In genomic region chr2:114012749-114013211, GRCm38 (mm10) we compare ENCODE assay signal across 8 mouse cellular contexts. TPM values are rescaled to one million over a fixed set of nuclear protein-coding genes. Genes with fewer than 3 reads are reported as not detected.
DNase-seq lines count a peak whose midpoint lies in the region; ATAC-seq and TF ChIP-seq lines count a peak whose summit lies in the region.

No protein-coding gene starts in this region.

- peak; percentile 54; the same call in 1 of the 2 replicates for ATAC-seq in kidney, postnatal 0 days (replicated peaks; ENCODE audit: low FRiP score, low read depth)
- ATAC-seq in hindbrain, embryonic 11.5 days (ENCODE audit: low FRiP score): peak; percentile 77

- 6% methylated on average over 19 of the region's 19 CpGs for WGBS in kidney, postnatal 0 days
- 4% methylated on average over 19 of the region's 19 CpGs for WGBS in hindbrain, embryonic 11.5 days

- H3K36me3 ChIP-seq in kidney, postnatal 0 days (ENCODE audit: insufficient read depth, low read length): no peaks in the 10 kb centered on the region
- H3K36me3 ChIP-seq in hindbrain, embryonic 11.5 days (ENCODE audit: control insufficient read depth, insufficient read depth, low read length): no peaks in the 10 kb centered on the region

- no peak overlapping the region for H3K27ac ChIP-seq in kidney, postnatal 0 days
- no peak overlapping the region for H3K27ac ChIP-seq in hindbrain, embryonic 11.5 days (ENCODE audit: low read depth, low read length)

- H3K4me1 ChIP-seq in kidney, postnatal 0 days (replicated peaks; ENCODE audit: insufficient read depth, low read length): no peaks in the 10 kb centered on the region
- peaks cover 4% of the 10 kb centered on the region; the same call in 1 of the 2 replicates for H3K4me1 ChIP-seq in hindbrain, embryonic 11.5 days (replicated peaks; ENCODE audit: control insufficient read depth, insufficient read depth, low read length)

- no peak overlapping the region for H3K9ac ChIP-seq in kidney, postnatal 0 days (ENCODE audit: low read depth, low read length)
- peak overlapping the region; percentile 51 for H3K9ac ChIP-seq in hindbrain, embryonic 11.5 days (ENCODE audit: low read depth, low read length)

- peaks cover 24% of the 10 kb centered on the region for H3K27me3 ChIP-seq in kidney, postnatal 0 days (ENCODE audit: insufficient read depth, low read length)
- H3K27me3 ChIP-seq in hindbrain, embryonic 11.5 days (ENCODE audit: control insufficient read depth, insufficient read depth, low read length): peaks cover 27% of the 10 kb centered on the region

- no peak overlapping the region for H3K4me2 ChIP-seq in kidney, postnatal 0 days (ENCODE audit: low read length)
- H3K4me2 ChIP-seq in hindbrain, embryonic 11.5 days (replicated peaks; ENCODE audit: low read depth, low read length): peak overlapping the region; percentile 89

- no peak for TF ChIP-seq CTCF in kidney, postnatal 0 days (IDR thresholded peaks at IDR 0.05; ENCODE audit: low read depth)

- no peaks in the 10 kb centered on the region for H3K9me3 ChIP-seq in kidney, postnatal 0 days (replicated peaks; ENCODE audit: low read length)
- H3K9me3 ChIP-seq in hindbrain, embryonic 11.5 days (ENCODE audit: control insufficient read depth, low read length): no peaks in the 10 kb centered on the region

- H3K4me3 ChIP-seq in kidney, postnatal 0 days (replicated peaks; ENCODE audit: low read depth, low read length): 0 out of 2 replicates have a peak overlapping the region, but pooled peaks have one; percentile 34
- H3K4me3 ChIP-seq in hindbrain, embryonic 11.5 days (ENCODE audit: low read depth, low read length): peak overlapping the region; percentile 55

- DNase-seq in kidney, postnatal 0 days (ENCODE audit: low spot score): no peak
- DNase-seq in kidney, postnatal 36 days: no peak
- DNase-seq in cerebellum, postnatal 10 days: peak; percentile 74 to 76
- peak; percentile 47 for DNase-seq in hindbrain, embryonic 11.5 days (ENCODE audit: low spot score)
- peak; percentile 31 for DNase-seq in neural tube, embryonic 10.5 days (ENCODE audit: extremely low spot score, low spot score)
- no peak for DNase-seq in urinary bladder, postnatal 14 days (ENCODE audit: low spot score)
- DNase-seq in c-Kit-positive CD71-positive TER-119-positive erythroid progenitor cells, embryonic 14.5 days (ENCODE audit: low spot score): no peak
- no peak for DNase-seq in spleen, postnatal 36 days (ENCODE audit: low spot score in 2 of 2)

RNA-seq across cellular contexts. Expression of gene Gjd2, which starts 0.6 kb away (rescaled TPM):
- polyA plus RNA-seq in kidney, postnatal 0 days (2015; fragmentation: Nextera tagmentation; extraction: Ambion mirVana): 0.04 TPM in 1 of 2 replicates, not detected in the other
- 0.59 and 0.73 TPM in 2 replicates for polyA plus RNA-seq in hindbrain, embryonic 11.5 days (2014; fragmentation: Nextera tagmentation; extraction: Ambion mirVana)

RNA-seq across cellular contexts. Expression of gene Actc1, which starts 40.6 kb away (rescaled TPM):
- 1.9 and 2.8 TPM in 2 replicates for polyA plus RNA-seq in kidney, postnatal 0 days (2015; fragmentation: Nextera tagmentation; extraction: Ambion mirVana)
- polyA plus RNA-seq in hindbrain, embryonic 11.5 days (2014; fragmentation: Nextera tagmentation; extraction: Ambion mirVana): 23.0 and 48.0 TPM in 2 replicates

Comparison
In these comparisons a context has a peak if more than half of its experiments do, and no peak if none do; other contexts are left out.
1. DNase-seq: peak in cerebellum, postnatal 10 days (2 of 2), hindbrain, embryonic 11.5 days (single experiment) and neural tube, embryonic 10.5 days (single experiment); none in kidney, postnatal 0 days (single experiment), kidney, postnatal 36 days (0 of 2), urinary bladder, postnatal 14 days (single experiment), c-Kit-positive CD71-positive TER-119-positive erythroid progenitor cells, embryonic 14.5 days (single experiment) and spleen, postnatal 36 days (0 of 2).